Mouse (Mus musculus) lung, postnatal 0 days (tissue): Measurements from ENCODE around the gene Ap1b1.

Experiments used
- CTCF ChIP-seq: IDR thresholded peaks from 2 replicates; pipeline ENCODE4 v1.5.1; 2016; ENCODE audit warnings: antibody characterized with exemption, mild to moderate bottlenecking
- EP300 ChIP-seq: IDR thresholded peaks from 2 replicates; pipeline ENCODE4 v1.6.1; 2016; ENCODE audit warnings: antibody characterized with exemption, mild to moderate bottlenecking, control low read depth

DNA sequence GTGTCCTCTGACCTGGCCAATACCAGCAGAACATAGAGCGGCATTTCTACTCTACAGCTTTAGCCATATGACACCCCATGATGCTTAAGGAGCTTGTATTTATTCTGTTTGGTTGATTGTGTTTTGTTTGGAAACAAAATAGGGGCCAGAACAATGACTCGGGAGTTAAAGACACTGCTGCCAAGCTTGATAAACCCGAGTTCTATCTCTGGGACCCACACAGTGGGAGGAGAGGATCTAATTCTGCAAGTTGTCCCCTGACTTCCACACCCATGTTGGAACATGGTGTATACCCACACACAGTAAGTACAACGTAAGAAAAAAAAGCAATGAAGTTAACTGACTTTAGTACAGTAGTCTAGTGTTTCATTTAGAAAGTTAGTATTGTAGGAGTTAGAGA lies 16.2 kb downstream of the Ap1b1 start:
- TF ChIP-seq CTCF (no peak), EP300 (no peak)
